Mouse (Mus musculus) bone marrow, adult 2 months (tissue): ENCODE data around the gene Klhl5. TPM values are rescaled to one million over a fixed set of nuclear protein-coding genes. Genes with fewer than 3 reads are reported as not detected.

Experiments used
- H3K27ac ChIP-seq: fragments of 200-500 bp; 2 replicates; pipeline ENCODE4 v1.5.1; 2012; ENCODE audit warnings: low read depth, mild to moderate bottlenecking, control low read depth, inconsistent platforms, low read length; ENCODE audit not compliant: control insufficient read depth, poor library complexity, insufficient read depth
- H3K4me1 ChIP-seq: fragments of 200-500 bp; 2 replicates; pipeline ENCODE4 v1.6.1; 2011; ENCODE audit warnings: low read length; ENCODE audit not compliant: control insufficient read depth, insufficient read depth
- H3K4me3 ChIP-seq: fragments of 200-500 bp; replicated peaks from 2 replicates; pipeline ENCODE3; 2011; ENCODE audit warnings: mild to moderate bottlenecking, low read depth, low read length, control low read depth; ENCODE audit not compliant: control insufficient read depth
- CTCF ChIP-seq: fragments of 200-500 bp; IDR thresholded peaks from 2 replicates; pipeline ENCODE4 v1.5.1; 2011; ENCODE audit warnings: low read length, control low read depth; ENCODE audit not compliant: control insufficient read depth, insufficient read depth
- POLR2A ChIP-seq: fragments of 200-500 bp; IDR thresholded peaks from 2 replicates; pipeline ENCODE4 v1.6.1; 2011; ENCODE audit warnings: low read depth, mild to moderate bottlenecking, control low read depth, low read length, borderline replicate concordance; ENCODE audit not compliant: control insufficient read depth
- WGBS: fragments of 180-500 bp; shearing (Covaris S2); methylation state at CpG from one replicate; pipeline ENCODE4 v1.1.7; 2018; 5-methylcytosine and 5-hydroxymethylcytosine counted together
- polyA plus RNA-seq: library from polyadenylated mRNA; stranded (reverse); fragments of >200 nt; gene quantifications from 2 replicates; pipeline ENCODE4 v1.2.4, GENCODE M21; 2011; ENCODE audit warnings: low replicate concordance; ENCODE audit not compliant: missing spikeins, insufficient read depth, insufficient read length

Klhl5 gene
- polyA plus RNA-seq, 1 experiment = 14.9 TPM

- H3K4me1 ChIP-seq = no peaks in the 10 kb centered on the region
- H3K4me3 ChIP-seq = no peak overlapping the region
- 66% methylated on average over 4 of the region's 4 CpGs for WGBS
- H3K27ac ChIP-seq = no peak overlapping the region
- no peak for TF ChIP-seq CTCF
- TF ChIP-seq POLR2A = no peak
Measured at GRCm38 (mm10) chr5:65073247-65073646, 34.1 kb upstream of the Klhl5 start.

- no peaks in the 10 kb centered on the region for H3K4me1 ChIP-seq
- H3K4me3 ChIP-seq = no peak overlapping the region
- no peak overlapping the region for H3K27ac ChIP-seq
- WGBS = 71% methylated on average over 7 of the region's 7 CpGs
- TF ChIP-seq POLR2A = no peak
Measured at GRCm38 (mm10) chr5:65074693-65075092, 32.6 kb upstream of the Klhl5 start.

- Histone ChIP-seq H3K4me1 (no peaks in the 10 kb centered on the region), H3K27ac (no peak overlapping the region), H3K4me3 (no peak overlapping the region)
- no peak for TF ChIP-seq POLR2A
- TF ChIP-seq CTCF = no peak
- 38% methylated on average over 2 of the region's 2 CpGs for WGBS
Measured at GRCm38 (mm10) chr5:65076087-65076486, 31.3 kb upstream of the Klhl5 start.

- no peaks in the 10 kb centered on the region for H3K4me1 ChIP-seq
- 75% methylated on average over 3 of the region's 3 CpGs for WGBS
- H3K4me3 ChIP-seq = no peak overlapping the region
- no peak overlapping the region for H3K27ac ChIP-seq
- TF ChIP-seq CTCF (no peak), POLR2A (no peak)
Measured at GRCm38 (mm10) chr5:65076748-65077147, 30.6 kb upstream of the Klhl5 start.

GRCm38 (mm10) chr5:65078081-65078480 lies 29.3 kb upstream of the Klhl5 start:
- TF ChIP-seq CTCF (0 out of 2 replicates have a peak, but pooled peaks have one; percentile 12), POLR2A (no peak)
- 80% methylated on average over 4 of the region's 4 CpGs for WGBS
- no peak overlapping the region for H3K4me3 ChIP-seq
- H3K27ac ChIP-seq = no peak overlapping the region
- H3K4me1 ChIP-seq = no peaks in the 10 kb centered on the region

GRCm38 (mm10) chr5:65079881-65080280 lies 27.5 kb upstream of the Klhl5 start:
- TF ChIP-seq CTCF (no peak), POLR2A (no peak)
- no peak overlapping the region for H3K27ac ChIP-seq
- no peak overlapping the region for H3K4me3 ChIP-seq
- H3K4me1 ChIP-seq = no peaks in the 10 kb centered on the region
- WGBS = 71% methylated on average over 9 of the region's 9 CpGs

GRCm38 (mm10) chr5:65081836-65082235 lies 25.5 kb upstream of the Klhl5 start:
- TF ChIP-seq CTCF (no peak), POLR2A (no peak)
- WGBS = 76% methylated on average over 4 of the region's 4 CpGs
- H3K4me3 ChIP-seq = no peak overlapping the region
- no peaks in the 10 kb centered on the region; the same call in 1 of the 2 replicates for H3K4me1 ChIP-seq
- H3K27ac ChIP-seq = no peak overlapping the region

GRCm38 (mm10) chr5:65086522-65086921 lies 20.8 kb upstream of the Klhl5 start:
- 49% methylated on average over 6 of the region's 6 CpGs for WGBS
- TF ChIP-seq POLR2A (no peak), CTCF (no peak)
- Histone ChIP-seq H3K4me3 (no peak overlapping the region), H3K27ac (no peak overlapping the region), H3K4me1 (no peaks in the 10 kb centered on the region; the same call in 1 of the 2 replicates)

- TF ChIP-seq POLR2A (no peak), CTCF (no peak)
- no peak overlapping the region for H3K4me3 ChIP-seq
- no peak overlapping the region for H3K27ac ChIP-seq
- WGBS = 50% methylated on average over 3 of the region's 3 CpGs
- peaks cover 1% of the 10 kb centered on the region; the same call in 1 of the 2 replicates for H3K4me1 ChIP-seq
Measured at GRCm38 (mm10) chr5:65089707-65090106, 17.6 kb upstream of the Klhl5 start.
